In the genomic region with DNA sequence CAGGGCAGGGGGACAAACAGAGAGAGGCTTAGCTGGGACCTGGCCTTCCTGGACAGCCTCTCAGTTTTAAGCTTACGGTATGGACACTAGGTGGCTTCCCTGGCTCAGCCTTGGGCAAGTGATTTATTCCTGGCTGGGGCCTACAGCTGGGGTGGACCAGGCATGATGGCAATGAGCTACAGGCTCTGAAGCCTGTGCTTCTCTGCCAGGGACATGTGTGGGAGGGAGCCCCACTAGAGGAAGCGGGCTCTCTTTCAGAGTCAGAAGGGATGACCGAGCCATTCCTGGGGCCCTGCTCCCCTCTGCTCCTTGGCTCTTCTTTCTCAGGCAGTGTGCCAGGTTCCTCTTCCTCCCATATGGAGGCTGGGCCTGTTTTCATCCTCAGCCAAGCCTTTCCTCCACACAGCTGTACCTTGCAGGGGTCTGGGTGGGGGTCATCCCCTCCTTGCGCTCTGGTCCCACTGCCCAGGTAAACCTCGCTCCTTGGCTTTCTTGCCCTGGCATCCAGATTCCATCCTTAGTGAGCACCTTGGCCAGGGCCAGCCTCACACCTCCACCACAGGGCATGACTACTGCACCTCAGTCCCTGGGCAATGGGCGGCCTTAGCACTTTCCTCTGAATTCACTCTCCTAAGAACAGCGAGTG, we compare ENCODE assay signal across 13 mouse cellular contexts. TPM values are rescaled to one million over a fixed set of nuclear protein-coding genes. Genes with fewer than 3 reads are reported as not detected.
A peak's percentile ranks its signal among the peaks of the same experiment; 100 is the strongest.
DNase-seq lines count a peak whose midpoint lies in the region; ATAC-seq and TF ChIP-seq lines count a peak whose summit lies in the region.
"Had no signal": no experiment of that assay in that cellular context is flagged by ENCODE, and none has a peak within 500 bp of the region (broad histone marks: within the 10 kb centered on the region; RNA-seq: fewer than 3 reads in every experiment).

No protein-coding gene starts in this region.

- no peak for TF ChIP-seq POLR2A in cortical plate, adult 2 months (IDR thresholded peaks at IDR 0.05; ENCODE audit: extremely low read depth, insufficient read depth, low read length)

- H3K4me1 ChIP-seq in kidney, postnatal 0 days (replicated peaks; ENCODE audit: insufficient read depth, low read length): no peaks in the 10 kb centered on the region
- H3K4me1 ChIP-seq in cortical plate, adult 2 months (ENCODE audit: control insufficient read depth, insufficient read depth, low read length): peaks cover 34% of the 10 kb centered on the region

- peak; percentile 29 for DNase-seq in adrenal gland, adult 2 months
- DNase-seq in adrenal gland, postnatal 25 days: no peak
- DNase-seq in kidney, postnatal 0 days (ENCODE audit: low spot score): peak; percentile 21
- no peak for DNase-seq in kidney, adult 9 months
- DNase-seq in right cerebral cortex, postnatal 10 days (ENCODE audit: low spot score in 2 of 2): peak; percentile 41 to 43
- DNase-seq in right cerebral cortex, postnatal 14 days: no peak
- DNase-seq in gastrocnemius, adult 8-10 months (ENCODE audit: low spot score in 2 of 2): no peak
- DNase-seq: adrenal gland, adult 8-10 months; right cerebral cortex, postnatal 4 days had no signal

- ATAC-seq in kidney, postnatal 0 days (replicated peaks; ENCODE audit: low FRiP score, low read depth): 0 out of 2 replicates have a peak, but pooled peaks have one; percentile 16

- no peak overlapping the region for H3K27ac ChIP-seq in kidney, postnatal 0 days
- H3K27ac ChIP-seq in cortical plate, adult 2 months (ENCODE audit: insufficient read depth, low read length): peak overlapping the region; percentile 68

- H3K36me3 ChIP-seq in kidney, postnatal 0 days (ENCODE audit: insufficient read depth, low read length): peaks cover 9% of the 10 kb centered on the region

- 0 out of 2 replicates have a peak, but pooled peaks have one; percentile 2 for TF ChIP-seq CTCF in kidney, postnatal 0 days (IDR thresholded peaks at IDR 0.05; ENCODE audit: low read depth)
- TF ChIP-seq CTCF in cortical plate, adult 2 months (IDR thresholded peaks at IDR 0.05; ENCODE audit: extremely low read depth, insufficient read depth, low read length): 0 out of 2 replicates have a peak, but pooled peaks have one; percentile 12

- no peaks in the 10 kb centered on the region for H3K27me3 ChIP-seq in kidney, postnatal 0 days (ENCODE audit: insufficient read depth, low read length)
- H3K27me3 ChIP-seq: heart, embryonic 12.5 days had no signal

- H3K4me3 ChIP-seq in kidney, postnatal 0 days (replicated peaks; ENCODE audit: low read depth, low read length): no peak overlapping the region
- no peak overlapping the region for H3K4me3 ChIP-seq in cortical plate, adult 2 months (ENCODE audit: insufficient read depth, low read length)
- H3K4me3 ChIP-seq: heart, embryonic 12.5 days; megakaryocyte, embryonic 14.5 days had no signal

- H3K9me3 ChIP-seq in kidney, postnatal 0 days (replicated peaks; ENCODE audit: low read length): no peaks in the 10 kb centered on the region
- H3K9me3 ChIP-seq: heart, embryonic 12.5 days; megakaryocyte, embryonic 14.5 days had no signal

- WGBS in kidney, postnatal 0 days: 73% methylated on average over 7 of the region's 7 CpGs

- no peak overlapping the region for H3K4me2 ChIP-seq in kidney, postnatal 0 days (ENCODE audit: low read length)
- H3K4me2 ChIP-seq: heart, embryonic 12.5 days; liver, embryonic 11.5 days had no signal

- H3K9ac ChIP-seq in kidney, postnatal 0 days (ENCODE audit: low read depth, low read length): no peak overlapping the region
- H3K9ac ChIP-seq: heart, embryonic 12.5 days had no signal

RNA-seq across cellular contexts. Expression of a gene that starts 13.9 kb away (rescaled TPM):
- 10 to 100 TPM; 13.9 to 24.8 TPM for total RNA-seq in adrenal gland, adult 2 months (2021)
- polyA plus RNA-seq in adrenal gland, adult 2 months (2012; rRNA removed): 39.9 and 43.0 TPM in 2 replicates
- total RNA-seq in adrenal gland, postnatal 25 days (2021): 17.7 and 23.1 TPM in 2 replicates
- polyA plus RNA-seq in kidney, postnatal 0 days (2015; fragmentation: Nextera tagmentation; extraction: Ambion mirVana): 59.3 and 61.8 TPM in 2 replicates
- polyA plus RNA-seq in cortical plate, adult 2 months (2012; rRNA removed): 71.5 and 72.4 TPM in 2 replicates
- 1 to 10 TPM; 4.8 to 6.5 (median 5.2) TPM for total RNA-seq in gastrocnemius, adult 8-10 months (2022)

RNA-seq across cellular contexts. Expression of a gene that starts 21.4 kb away (rescaled TPM):
- 10 to 100 TPM; 46.9 to 77.9 TPM for total RNA-seq in adrenal gland, adult 2 months (2021)
- polyA plus RNA-seq in adrenal gland, adult 2 months (2012; rRNA removed): 86.8 and 92.5 TPM in 2 replicates
- total RNA-seq in adrenal gland, postnatal 25 days (2021): 44.0 and 50.9 TPM in 2 replicates
- polyA plus RNA-seq in kidney, postnatal 0 days (2015; fragmentation: Nextera tagmentation; extraction: Ambion mirVana): 3.5 and 4.0 TPM in 2 replicates
- polyA plus RNA-seq in cortical plate, adult 2 months (2012; rRNA removed): 29.7 and 32.0 TPM in 2 replicates
- total RNA-seq in gastrocnemius, adult 8-10 months (2022): 10 to 100 TPM; 76.6 to 84.7 (median 80.3) TPM

RNA-seq across cellular contexts. Expression of a gene that starts 40.8 kb away (rescaled TPM):
- 1 to 10 TPM; 4.4 to 7.9 TPM for total RNA-seq in adrenal gland, adult 2 months (2021)
- polyA plus RNA-seq in adrenal gland, adult 2 months (2012; rRNA removed): 5.5 and 6.3 TPM in 2 replicates
- total RNA-seq in adrenal gland, postnatal 25 days (2021): 4.6 and 6.8 TPM in 2 replicates
- polyA plus RNA-seq in kidney, postnatal 0 days (2015; fragmentation: Nextera tagmentation; extraction: Ambion mirVana): 1.1 and 1.4 TPM in 2 replicates
- 293 and 298 TPM in 2 replicates for polyA plus RNA-seq in cortical plate, adult 2 months (2012; rRNA removed)
- total RNA-seq in gastrocnemius, adult 8-10 months (2022): under 1 TPM; 0.39 to 0.99 (median 0.64) TPM

Comparison
In these comparisons a context has a peak if more than half of its experiments do, and no peak if none do; other contexts are left out.
1. DNase-seq: peak in adrenal gland, adult 2 months (single experiment), kidney, postnatal 0 days (single experiment) and right cerebral cortex, postnatal 10 days (2 of 2); none in adrenal gland, postnatal 25 days (single experiment), kidney, adult 9 months (single experiment), right cerebral cortex, postnatal 14 days (single experiment) and gastrocnemius, adult 8-10 months (0 of 2).